26 mouse cellular contexts compared by ENCODE assay signal in the genomic region with DNA sequence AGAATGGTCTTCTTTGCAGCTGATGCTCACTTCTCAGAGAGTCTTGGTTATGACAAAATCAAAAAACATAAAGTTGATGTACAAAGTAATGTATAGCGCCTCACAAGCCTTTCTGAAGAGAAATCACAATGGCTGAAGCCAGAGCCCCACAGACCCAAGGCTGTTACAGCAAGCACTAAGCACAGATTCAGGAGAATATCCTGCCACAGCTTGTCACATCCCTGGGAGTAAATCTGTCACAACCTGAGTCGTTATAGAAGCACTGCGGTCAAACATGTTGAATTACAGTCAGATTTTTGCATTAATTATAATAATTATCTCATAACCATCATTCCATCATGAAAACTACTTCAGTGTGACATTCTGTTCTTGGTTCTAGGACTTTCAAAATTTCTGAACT.
"Had no signal": no experiment of that assay in that cellular context is flagged by ENCODE, and none has a peak within 500 bp of the region (broad histone marks: within the 10 kb centered on the region; RNA-seq: fewer than 3 reads in every experiment).

No protein-coding gene starts in this region.

- H3K4me2 ChIP-seq: heart, embryonic 12.5 days; hindbrain, embryonic 12.5 days; hindbrain, embryonic 14.5 days; intestine, embryonic 15.5 days; limb, embryonic 12.5 days; liver, embryonic 11.5 days; liver, embryonic 13.5 days had no signal

- H3K9ac ChIP-seq: heart, embryonic 12.5 days; hindbrain, embryonic 12.5 days; hindbrain, embryonic 14.5 days; intestine, embryonic 15.5 days; limb, embryonic 12.5 days; liver, embryonic 13.5 days had no signal

- H3K36me3 ChIP-seq: heart, embryonic 10.5 days; heart, embryonic 12.5 days; hindbrain, embryonic 10.5 days; hindbrain, embryonic 12.5 days; intestine, embryonic 15.5 days; limb, embryonic 10.5 days; limb, embryonic 12.5 days; liver, embryonic 13.5 days had no signal

- DNase-seq: gastrocnemius, adult 2 months; gastrocnemius, postnatal 10 days; gastrocnemius, postnatal 25 days; heart, adult 18-20 months; heart, postnatal 10 days; heart, postnatal 4 days; kidney, adult 18-20 months; kidney, adult 8-10 months; kidney, postnatal 10 days; kidney, postnatal 25 days; kidney, postnatal 4 days; liver; liver, embryonic 13.5 days had no signal

- H3K27me3 ChIP-seq: heart, embryonic 12.5 days; hindbrain, embryonic 12.5 days; intestine, embryonic 15.5 days; limb, embryonic 12.5 days; liver, embryonic 13.5 days had no signal

- H3K4me1 ChIP-seq: heart, embryonic 10.5 days; heart, embryonic 12.5 days; hindbrain, embryonic 10.5 days; hindbrain, embryonic 12.5 days; intestine, embryonic 15.5 days; limb, embryonic 10.5 days; limb, embryonic 12.5 days; liver, embryonic 13.5 days had no signal

- H3K9me3 ChIP-seq: heart, embryonic 10.5 days; heart, embryonic 12.5 days; hindbrain, embryonic 10.5 days; hindbrain, embryonic 12.5 days; intestine, embryonic 15.5 days; limb, embryonic 10.5 days; limb, embryonic 12.5 days; liver, embryonic 13.5 days had no signal

- ATAC-seq: inflammation-experienced regulatory T-cells, adult 6 months; intestine, embryonic 15.5 days; intestine, postnatal 0 days had no signal

- H3K27ac ChIP-seq: gastrocnemius, adult 2 months; heart, embryonic 10.5 days; hindbrain, embryonic 12.5 days; hindbrain, embryonic 14.5 days; intestine, embryonic 15.5 days; layer of hippocampus, adult 2 months; left cerebral cortex, adult 2 months; limb, embryonic 10.5 days; limb, embryonic 12.5 days; liver, embryonic 13.5 days had no signal

- H3K4me3 ChIP-seq: gastrocnemius, adult 2 months; heart, embryonic 10.5 days; heart, embryonic 12.5 days; hindbrain, embryonic 10.5 days; hindbrain, embryonic 12.5 days; intestine, embryonic 15.5 days; layer of hippocampus, adult 2 months; left cerebral cortex, adult 2 months; limb, embryonic 10.5 days; limb, embryonic 12.5 days; liver, embryonic 13.5 days had no signal
